Mouse (Mus musculus) layer of hippocampus, adult 11-12 months (tissue): ENCODE results near the gene Rnf144b.

ENCODE experiments used
- DNase-seq: peaks from one replicate; pipeline ENCODE4 v3.0.0; 2022; ENCODE audit warnings: low spot score

The Rnf144b gene

DNA sequence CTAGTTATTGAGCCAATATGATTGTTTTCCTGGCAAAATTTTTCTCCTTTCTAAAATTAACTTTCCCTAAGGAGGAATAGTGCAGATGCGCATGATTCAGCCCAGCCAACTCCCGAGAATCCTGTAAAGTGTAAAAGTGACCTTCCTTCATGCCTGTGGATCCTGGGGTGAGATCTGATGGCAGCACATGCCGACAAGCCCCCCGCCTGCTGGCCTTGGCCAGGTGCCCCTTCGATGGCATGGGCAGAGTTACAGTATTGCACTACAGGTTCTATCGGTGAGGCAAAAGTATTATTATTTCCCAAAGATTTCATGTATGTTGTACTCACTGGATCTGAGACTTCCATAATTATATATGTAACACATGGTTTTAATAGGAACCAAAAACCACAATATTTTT, 2.5 kb downstream of the Rnf144b start:
- no peak for DNase-seq

DNA sequence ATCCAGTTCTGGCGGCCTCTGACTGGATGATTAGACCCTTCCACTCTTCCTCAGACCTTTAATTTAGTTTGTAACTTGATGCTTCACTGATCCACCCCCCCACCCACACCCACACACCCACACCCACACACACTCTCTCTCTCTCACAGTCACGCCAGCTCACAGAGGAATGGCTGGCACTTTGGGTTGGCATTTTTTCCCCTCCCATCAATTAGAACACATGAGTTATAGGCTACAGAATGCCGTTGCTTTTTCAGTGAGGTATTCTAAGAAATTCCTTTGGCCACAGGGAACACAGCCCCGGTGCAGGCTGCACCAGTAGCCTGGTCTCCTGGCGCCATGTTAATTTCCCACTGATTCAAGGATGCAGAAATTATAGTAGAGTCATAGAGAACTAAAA, 3.1 kb downstream of the Rnf144b start:
- DNase-seq, result no peak

DNA sequence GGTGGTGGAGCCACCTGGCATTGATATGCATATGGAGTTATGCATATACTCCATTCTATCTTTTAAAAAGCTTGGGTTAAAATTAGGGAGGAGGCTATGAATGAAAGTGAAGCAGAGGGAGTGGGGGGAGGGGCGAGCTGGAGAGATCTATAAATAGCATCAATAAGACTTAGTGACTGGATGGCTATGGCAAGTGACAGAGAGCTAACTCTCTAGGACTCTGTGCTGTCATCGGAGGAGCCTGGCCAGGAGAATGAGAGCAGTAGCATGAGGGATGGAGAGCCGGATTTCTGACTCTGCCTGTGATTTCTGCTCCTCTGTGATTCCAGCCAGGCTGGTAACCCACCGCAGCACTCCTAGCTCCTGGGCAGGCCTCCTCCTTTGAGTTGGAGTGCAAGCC, 6.6 kb downstream of the Rnf144b start:
- DNase-seq, result no peak

DNA sequence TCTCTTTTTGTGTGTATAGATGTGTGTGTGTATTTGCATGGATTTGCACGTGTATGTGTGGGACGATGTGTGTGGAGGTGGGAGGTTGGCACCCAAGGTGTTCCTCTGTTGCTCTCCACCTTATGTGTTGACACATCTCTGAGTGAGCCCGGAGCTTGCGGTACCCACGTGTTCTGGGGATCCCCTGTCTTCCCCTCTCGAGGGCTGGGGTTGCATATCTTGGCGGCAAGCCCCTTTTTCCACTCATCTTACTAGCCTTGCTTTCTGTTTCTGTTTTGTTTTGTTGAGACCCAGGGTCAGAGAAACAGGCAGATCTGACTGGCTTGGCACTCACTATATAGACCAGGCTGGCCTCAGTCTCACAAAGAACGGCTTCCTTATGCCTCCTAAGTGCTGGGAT, 10.6 kb downstream of the Rnf144b start:
- no peak for DNase-seq

DNA sequence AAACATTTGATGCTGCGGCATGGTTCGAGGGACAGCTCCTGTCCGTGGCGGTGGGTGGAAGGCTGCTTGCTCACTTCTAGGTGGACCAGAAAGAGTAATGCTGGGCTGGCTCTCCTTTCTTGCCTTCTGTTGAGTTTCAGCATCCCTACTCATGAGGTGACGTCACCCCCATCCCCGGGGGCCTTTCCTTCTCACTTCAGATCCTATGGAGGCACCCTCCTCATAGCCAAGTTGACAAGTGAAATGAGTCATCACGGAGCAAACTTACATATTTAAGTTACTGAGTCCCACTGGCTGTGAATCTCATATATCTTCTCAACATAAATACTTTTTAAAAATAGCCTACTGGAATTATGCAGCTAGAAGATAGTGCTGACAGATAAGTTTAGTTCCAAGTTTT, 12.4 kb downstream of the Rnf144b start:
- no peak for DNase-seq

DNA sequence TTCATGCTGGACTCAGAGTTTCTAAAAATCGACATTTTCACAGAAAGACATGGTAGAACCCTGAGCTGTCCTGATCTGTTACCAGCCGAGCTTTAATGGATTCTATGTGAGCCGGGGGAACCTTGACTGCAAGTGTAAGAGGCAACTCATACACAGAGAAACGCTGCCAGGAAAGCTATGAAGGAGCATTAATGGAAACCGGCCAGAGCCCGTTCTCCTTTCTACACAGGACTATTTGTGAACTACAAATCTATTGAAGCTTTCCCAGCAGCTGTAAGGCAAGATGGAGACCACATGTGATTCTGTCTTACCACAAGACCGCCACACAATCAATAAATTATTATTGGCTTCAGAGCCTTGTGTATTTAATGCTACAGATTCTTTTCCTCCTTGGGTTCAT, 13.3 kb downstream of the Rnf144b start:
- no peak for DNase-seq

DNA sequence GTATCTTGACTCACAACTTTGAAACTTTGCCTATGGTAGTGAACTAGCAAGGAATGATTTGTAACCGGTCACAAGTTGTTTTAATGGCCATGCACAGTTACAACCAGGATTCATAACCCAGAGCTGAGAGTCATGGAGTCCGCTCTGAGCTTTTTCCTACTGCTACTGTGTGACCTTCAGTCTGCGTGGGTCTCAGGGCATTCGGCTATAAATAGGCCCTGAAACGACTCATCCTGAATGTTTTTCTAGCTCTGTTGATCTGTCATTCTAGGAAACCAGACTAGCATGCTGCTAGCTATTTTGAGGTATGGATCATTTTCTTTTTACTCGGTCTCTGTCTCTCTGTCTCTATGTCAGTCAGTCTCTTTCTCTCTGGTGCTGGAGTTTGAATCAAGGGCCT, 20.3 kb downstream of the Rnf144b start:
- DNase-seq, result no peak

DNA sequence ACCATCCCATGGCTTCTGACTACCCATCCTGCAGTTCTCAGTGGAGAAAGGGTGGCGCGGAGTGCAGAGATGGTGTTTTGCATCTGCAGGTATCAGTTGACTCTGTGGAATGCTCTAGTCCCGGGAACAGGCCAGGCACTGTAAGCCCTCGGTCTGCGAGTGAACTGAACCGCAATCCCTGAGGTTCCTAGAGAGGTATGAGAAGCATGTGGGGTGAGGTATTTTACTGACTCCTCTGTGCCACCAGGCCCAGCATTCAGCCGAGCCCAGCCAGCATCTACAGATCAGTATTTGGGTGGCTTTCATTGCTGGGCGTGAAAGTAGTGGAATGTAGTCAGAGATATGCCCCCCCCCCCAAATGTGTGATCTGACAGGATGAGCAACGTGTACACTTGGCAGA, 23.5 kb downstream of the Rnf144b start:
- DNase-seq, result no peak

DNA sequence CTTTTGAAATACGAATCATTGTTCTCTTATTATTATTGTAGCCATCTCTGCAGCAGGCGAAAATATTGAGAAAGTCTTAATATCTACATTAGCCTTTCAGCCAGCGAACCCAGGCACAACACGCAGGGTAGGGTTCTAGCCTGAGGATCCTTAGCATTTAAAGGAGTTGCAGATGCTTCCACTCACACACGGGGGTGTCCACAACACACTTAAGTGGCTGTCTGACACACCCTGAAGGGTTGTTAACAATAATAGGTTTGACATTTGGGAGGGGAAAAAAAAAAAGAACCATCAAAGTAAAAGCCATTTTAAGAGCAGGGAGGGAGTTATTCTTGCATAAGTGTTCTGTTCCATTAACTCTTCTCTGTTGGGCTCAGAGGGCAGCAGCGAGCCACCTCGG, 23.9 kb downstream of the Rnf144b start:
- DNase-seq, result no peak

DNA sequence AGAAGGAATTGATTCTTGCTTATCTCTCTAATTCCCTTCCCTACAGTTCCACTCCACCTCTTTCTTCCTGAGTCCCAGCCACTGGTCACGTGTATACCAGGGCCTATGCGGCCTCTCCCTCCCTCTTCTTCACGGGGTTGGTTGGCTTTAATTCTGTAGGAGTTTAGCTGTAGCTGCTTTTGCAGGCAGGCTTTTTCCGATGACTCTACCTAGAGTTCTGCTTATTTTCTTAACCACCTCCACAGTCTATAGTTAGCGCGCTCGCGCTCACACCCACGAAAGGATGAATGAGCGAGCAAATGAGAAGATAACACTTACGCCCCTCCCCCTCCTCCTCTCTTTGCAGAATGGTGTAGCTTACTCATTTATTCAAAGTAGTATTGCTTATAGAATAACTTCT, 26.1 kb downstream of the Rnf144b start:
- peak; percentile 61 for DNase-seq

DNA sequence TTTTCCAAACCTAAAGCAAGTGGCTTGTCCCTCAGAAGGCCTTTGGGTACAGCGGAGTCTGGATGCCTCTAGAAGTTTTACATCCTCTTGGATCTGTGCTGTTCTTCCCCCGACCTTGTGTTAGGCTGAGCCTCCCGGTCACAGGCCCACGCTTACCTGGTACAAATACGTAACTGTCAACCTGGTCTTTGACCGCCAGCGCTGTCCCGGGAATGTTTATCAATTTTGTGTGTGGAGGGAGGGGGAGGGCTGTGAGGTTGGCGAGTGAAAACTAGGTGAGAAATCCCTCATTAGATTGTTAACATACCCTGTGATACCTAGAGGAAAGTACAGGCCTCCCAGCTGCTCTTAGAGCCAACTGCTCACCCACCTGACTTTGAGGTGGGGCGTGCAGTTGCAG, 27.5 kb downstream of the Rnf144b start:
- DNase-seq, result no peak

DNA sequence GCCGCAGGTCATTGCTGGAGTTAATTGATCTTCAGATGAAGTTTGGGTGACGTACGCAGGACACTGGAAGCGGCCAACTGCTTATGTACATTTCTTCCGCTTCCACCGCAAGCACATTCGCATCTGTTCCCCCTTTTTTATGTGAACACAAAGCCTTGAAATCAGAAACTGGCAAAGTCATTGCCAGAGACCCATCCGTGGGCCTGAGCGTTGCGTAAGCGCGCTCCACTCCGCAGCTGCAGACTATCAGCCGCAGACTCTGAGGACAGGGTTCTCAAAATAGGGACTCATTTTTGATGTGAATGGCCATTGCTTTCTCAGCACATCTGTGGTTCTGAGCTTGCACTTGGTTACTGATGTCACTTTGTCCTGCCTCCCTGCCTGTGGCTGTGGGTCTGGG, 28.6 kb downstream of the Rnf144b start:
- DNase-seq, result peak; percentile 50

DNA sequence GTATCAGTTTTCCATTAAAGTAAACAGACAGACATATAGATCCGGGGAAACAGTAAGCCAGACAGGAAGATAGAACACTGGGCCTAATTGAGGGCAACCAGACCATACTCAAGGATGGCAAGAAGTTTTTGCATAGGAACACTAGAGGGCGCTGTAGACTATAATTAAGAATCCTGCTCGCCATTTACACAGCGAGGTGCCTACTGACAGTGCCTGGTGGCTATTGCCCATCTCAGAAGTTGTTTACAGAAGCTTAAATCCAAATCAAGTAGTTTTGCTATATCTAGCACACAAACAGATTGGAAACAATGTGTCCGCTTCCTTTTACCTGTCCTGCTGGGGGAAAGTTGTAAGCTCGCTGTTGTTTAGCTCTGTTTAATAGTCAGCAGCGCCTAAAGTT, 29.9 kb downstream of the Rnf144b start:
- peak; percentile 66 for DNase-seq

DNA sequence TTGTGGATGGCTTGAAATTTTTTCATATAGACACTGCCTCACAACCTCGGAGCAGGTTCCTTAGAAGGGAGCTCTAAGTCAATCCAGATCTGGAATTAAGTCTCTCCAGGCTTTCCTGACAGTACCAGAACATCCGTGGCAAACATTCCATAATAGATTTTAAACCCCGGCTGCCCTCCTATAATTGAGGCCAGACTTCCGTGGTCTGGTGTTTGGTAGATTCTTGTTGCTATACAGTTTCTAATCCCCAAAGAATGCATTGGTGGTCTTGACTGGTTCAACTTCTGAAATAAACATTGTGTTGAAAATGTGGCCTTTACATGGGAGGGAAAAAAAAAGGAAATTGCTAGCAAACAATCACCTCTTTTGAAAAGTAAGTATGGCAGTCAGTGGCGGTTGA, 30.8 kb downstream of the Rnf144b start:
- no peak for DNase-seq

DNA sequence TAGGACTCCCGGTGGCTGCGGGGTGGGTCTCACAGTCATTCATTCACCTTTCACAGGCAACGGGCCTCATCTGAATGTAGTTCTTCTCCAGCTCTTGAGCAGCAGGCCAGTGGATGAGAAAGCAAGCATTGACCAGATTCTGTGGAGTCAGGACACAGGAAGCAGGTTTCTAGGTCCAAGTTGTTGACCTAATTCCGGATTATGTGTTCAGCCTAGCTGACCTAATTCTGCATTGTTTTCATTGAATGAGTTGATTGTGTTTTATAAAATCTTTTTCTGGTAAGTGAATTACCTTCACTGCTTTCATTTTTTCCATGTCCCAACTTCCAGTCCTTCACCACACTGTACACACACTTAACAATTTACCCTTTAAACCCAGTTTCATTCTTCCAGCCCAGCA, 32.4 kb downstream of the Rnf144b start:
- no peak for DNase-seq

DNA sequence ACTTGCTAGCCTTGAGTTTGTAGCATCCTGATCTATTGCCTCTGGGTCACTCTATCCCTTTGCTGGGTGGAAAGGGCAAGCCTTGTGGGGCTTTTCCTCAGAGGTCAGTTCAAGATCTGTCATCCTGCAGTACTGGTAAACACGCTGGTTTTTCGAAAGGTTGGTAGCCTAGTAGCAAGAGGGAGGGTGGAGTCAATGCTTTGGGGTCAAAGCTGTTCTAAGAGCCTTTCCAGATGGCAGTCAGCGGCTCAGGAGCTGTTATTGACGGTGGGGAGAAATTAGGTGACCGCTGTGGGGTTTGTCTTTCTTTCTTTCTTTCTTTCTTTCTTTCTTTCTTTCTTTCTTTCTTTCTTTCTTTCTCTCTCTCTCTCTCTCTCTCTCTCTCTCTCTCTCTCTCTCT, 34.4 kb downstream of the Rnf144b start:
- no peak for DNase-seq

DNA sequence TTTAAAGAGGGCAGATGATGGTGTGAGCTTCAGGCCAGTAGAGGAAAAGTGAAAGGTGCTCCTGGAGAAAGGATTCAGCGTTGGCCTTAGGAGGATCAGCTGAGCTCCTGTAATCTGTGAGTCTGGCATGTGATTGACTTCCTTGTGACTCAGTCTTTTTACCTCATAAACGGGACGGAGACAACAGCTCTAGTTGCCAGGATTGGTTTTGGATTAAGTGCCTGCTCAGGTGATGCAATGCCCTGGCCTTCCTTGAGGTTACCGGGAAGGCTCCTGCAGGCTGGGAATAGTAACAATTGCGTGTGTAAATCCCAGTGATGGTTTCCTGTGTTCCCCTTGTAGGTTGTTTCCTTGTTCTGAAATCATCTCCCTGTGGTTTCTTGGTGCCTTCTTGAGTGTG, 39.5 kb downstream of the Rnf144b start:
- no peak for DNase-seq

DNA sequence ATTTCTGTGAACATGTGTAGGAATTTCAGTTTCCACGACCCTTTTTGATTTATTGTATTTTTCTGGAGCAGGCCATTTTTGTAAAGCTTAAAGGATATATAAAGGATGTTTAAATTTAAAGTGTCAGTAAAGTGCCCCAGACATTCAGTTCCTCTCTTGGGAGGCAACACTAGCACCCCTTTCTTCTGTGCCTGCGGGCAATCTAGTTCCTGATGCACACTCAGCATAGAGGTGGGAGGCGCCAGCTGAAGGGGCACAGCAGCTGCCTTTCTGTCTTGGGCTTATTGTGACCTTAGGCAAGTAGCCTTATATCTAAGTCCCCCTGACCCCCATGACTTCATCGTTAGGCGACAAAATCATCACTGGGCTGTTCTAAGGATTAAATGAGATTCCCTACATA, 42.3 kb downstream of the Rnf144b start:
- DNase-seq, result no peak

DNA sequence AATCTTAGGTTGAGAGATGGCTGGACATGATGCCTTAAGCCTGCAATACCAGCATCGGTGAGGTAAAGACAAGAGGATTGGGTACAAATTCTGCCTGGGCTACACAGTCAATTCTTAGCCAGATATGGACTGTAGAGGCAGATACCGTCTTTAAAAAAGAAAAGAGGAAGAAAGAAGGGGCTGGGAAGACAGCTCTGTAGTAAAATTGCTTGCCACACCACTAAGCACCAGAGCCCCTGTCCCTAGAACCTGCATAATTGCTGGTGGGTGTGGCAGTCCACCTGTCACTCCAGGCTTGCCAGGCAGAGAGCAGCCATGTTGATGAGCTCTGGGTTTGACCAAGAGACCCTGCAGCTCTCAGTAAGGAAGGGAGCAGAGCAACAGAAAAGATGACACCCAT, 42.8 kb downstream of the Rnf144b start:
- no peak for DNase-seq

DNA sequence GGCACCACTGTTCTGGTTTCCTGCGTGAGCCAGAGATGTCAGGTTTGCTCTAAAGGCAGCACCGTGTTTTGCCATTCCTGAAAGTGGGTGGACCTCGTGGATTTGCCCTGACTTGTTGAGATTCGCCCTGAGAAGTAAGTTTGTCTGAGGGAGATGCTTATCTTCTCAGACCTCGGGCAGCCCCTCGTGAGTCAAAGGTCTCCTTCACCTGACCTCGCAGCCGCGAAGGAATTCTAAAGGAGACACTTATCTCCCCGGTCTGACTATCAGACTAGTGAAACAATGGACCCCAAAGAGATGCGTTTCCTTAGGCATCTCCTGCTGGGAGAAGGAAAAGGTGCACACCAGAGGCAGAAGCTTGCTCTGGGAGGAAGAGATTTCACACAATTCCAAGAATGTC, 46.0 kb downstream of the Rnf144b start:
- no peak for DNase-seq

DNA sequence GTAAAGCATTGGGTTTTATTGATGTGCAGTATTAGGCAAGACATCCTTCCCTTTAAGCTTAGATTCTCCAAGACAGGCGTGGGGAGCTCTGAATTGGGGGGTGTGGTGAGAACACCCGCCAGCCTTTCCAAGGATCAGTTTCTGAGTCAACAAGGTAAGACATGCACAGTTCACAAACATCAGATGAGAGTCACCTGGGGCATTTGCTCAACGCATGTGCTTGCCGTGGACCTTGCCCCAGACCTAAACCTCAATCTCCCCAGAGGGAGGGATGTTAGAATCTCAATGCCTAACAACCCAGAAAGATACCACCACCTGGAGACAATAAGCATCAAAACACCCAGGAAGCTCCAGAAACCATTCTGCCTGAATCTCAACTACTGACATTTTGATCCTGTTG, 47.6 kb downstream of the Rnf144b start:
- no peak for DNase-seq

DNA sequence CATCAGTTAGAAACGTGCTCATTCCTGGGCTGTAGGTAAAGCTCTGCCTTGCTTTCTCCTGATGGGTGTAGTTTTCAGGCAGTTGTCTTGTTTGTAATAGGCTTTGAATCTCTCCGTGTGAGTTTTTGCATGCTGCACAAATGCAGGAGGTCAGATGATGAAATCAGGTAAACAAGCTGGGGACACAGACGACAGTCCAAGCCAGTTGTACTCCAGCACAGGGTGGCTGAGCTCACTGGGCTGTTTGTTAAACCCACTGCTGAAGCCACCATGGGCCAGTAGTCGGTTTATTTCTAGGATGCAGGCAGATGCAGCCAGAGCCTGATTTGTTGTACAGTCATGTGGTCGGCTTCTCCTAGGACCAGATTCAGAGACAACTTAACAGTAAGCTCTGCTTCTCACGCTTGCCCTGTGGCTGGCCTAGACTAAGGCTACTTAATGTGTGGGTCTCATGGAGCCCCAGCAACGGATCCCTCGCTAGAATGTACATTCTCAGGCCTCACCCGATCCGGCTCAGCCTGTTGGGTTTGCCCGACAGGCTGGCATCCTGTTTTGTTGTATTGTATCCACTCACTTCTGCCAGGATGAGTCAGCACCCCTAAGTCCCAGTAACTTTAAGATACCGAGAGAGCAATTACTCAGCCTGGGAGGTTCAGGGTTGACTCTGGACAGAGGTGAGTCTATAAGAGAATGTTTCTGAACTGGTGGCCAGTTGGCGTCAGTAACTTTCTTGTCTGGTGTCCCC, 48.5 kb downstream of the Rnf144b start:
- no peak for DNase-seq

DNA sequence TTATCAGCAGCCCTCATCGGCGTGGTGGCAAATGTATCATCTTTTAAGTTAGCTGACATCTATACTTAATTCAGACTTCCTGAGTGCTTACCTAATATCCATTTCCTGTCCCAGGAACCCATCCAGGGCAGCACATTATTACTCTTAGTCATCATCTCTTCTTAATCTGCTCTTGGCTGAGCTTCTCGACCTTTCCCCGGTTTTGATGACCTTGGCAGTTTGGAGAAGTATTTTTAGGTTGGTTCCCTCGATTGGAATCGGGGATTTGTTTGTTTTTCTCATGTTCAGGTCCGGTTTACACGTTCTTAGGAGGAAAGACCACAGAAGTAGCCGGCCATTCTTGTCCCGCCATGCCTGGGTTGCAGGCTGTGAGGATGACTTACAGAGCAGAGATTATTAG, 50.4 kb downstream of the Rnf144b start:
- DNase-seq, result no peak

DNA sequence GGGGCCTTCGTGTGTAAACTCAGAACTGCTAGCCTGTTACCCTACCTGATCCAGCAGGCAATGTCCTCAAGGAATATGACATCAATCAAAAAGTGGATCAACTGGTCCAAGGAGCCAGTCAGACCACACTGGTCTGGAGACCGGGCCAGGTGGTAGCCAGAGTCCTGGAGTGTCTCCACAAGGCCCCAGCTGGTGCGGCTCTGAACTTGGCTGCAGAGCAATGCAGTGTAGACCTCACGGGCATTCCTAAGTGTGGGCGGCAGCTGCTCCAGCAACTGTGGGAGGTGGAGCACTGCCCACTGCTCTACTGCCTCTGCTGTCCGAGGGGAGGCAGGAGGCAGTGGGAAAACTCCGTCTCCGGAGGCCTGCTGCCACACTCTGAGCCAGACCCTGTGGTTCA, 55.7 kb downstream of the Rnf144b start:
- no peak for DNase-seq

DNA sequence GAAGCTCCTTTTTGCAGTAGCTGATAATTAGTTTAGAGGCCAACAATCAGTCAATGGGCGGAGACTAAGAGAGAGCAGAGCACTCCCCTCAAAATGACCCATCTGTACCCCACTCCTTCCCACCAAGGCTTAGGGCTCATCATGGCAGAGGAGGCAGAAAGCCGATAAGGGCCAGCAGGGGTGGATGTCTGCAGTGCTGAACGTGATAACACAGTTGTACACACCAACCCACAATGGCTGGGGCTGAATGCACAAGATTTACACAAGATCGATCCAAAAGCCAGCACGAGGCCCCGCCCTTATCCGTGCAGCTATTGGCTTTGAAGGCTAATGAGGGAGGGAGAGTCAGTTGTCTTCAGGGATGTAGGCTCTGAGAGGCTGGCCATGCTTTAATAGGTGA, 58.3 kb downstream of the Rnf144b start:
- no peak for DNase-seq
